Mouse (Mus musculus): Measurements from ENCODE around the gene Clcc1. TPM values are rescaled to one million over a fixed set of nuclear protein-coding genes. Genes with fewer than 3 reads are reported as not detected.
A peak's percentile ranks its signal among the peaks of the same experiment; 100 is the strongest.
"Not testable (repeated sequence)": the region's sequence is repeated elsewhere in the genome, so short reads cannot be mapped to it uniquely, and the experiment has no call there.

The Clcc1 gene
- polyA plus RNA-seq (2012; rRNA removed): 47.5 and 51.0 TPM in 2 replicates

DNA sequence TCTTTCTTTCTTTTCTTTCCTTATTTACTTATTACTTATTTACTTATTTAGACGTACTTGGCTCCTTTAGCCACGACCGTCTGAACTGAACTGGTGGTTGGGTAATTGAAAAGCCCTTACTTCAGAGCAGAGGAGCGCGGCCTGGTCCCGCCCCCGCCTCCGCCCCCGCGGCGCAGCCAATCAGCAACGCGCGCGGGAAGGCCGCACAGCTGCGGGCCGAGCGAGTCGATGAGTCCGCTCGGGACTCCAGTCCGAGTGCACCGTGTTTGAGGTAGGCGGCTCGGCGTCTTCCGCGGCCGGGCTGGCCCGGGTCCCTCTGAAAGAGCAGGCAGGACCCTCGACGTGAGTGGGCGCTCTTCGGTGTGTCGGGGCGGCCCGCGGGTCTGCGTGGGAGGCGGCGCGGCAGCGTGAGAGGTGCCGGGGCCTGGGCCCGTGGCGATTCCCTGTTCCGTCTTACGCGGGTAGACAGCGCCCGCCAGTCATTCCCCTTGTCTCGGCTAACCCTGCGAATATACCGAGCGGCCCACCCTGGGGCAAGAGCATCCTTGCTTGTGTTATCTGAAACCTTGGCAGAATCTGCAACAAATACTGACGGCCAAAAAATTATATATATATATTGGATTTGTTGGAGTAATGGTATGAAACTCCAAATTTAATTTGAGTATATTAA, at the start of gene Clcc1:
Gene Clcc1, plus strand, starts transcription at position 204 of the 670 bp plus-strand sequence.
- TF ChIP-seq POLR2A (IDR thresholded peaks at IDR 0.05; ENCODE audit: control insufficient read depth, extremely low read depth, insufficient read depth, low read length, poor library complexity) (peak; percentile 92), CTCF (IDR thresholded peaks at IDR 0.05; ENCODE audit: borderline replicate concordance, control insufficient read depth, extremely low read depth, insufficient read depth, low read length, poor library complexity) (no peak; the same call in none of the 2 replicates)

DNA sequence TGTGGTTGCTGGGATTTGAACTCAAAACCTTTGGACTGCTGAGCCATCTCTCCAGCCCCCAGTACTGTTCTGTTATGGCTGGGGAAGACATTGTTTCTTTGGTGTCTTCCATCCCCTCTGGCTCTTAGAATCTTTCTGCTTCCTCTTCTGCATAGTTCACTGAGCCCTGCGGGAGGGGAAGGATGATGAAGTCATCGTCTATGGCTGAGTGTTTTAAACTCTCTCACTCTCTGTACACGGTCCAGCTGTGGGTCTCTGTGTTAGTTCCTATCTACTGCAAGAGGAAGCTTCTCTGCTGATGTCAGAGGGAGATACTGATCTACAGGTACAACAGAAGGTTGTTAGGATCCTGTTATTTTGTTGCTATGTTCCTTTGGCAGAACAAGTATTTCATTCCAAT, 44.8 kb upstream of the Clcc1 start:
- H3K36me3 ChIP-seq (ENCODE audit: control insufficient read depth, insufficient read depth, low read length): peaks cover 4% of the 10 kb centered on the region; the same call in 1 of the 2 replicates
- TF ChIP-seq POLR2A (IDR thresholded peaks at IDR 0.05; ENCODE audit: control insufficient read depth, extremely low read depth, insufficient read depth, low read length, poor library complexity) (no peak), CTCF (IDR thresholded peaks at IDR 0.05; ENCODE audit: borderline replicate concordance, control insufficient read depth, extremely low read depth, insufficient read depth, low read length, poor library complexity) (no peak)
- H3K4me3 ChIP-seq (ENCODE audit: control insufficient read depth, insufficient read depth, low read length): no peak overlapping the region
- H3K27ac ChIP-seq (ENCODE audit: control insufficient read depth, insufficient read depth, low read length): no peak overlapping the region
- DNase-seq: no peak
- WGBS: 8% methylated on average over 3 of the region's 3 CpGs
- no peaks in the 10 kb centered on the region for H3K4me1 ChIP-seq (replicated peaks; ENCODE audit: control insufficient read depth, insufficient read depth, low read length)
- no peaks in the 10 kb centered on the region for H3K27me3 ChIP-seq (ENCODE audit: control insufficient read depth, insufficient read depth, low read length)

More for the DNA sequence above, at the start of gene Clcc1:
- H3K36me3 ChIP-seq (ENCODE audit: control insufficient read depth, insufficient read depth, low read length): no peaks in the 10 kb centered on the region
- peak within 1 kb of the TSS; percentile 77 for H3K4me3 ChIP-seq (ENCODE audit: control insufficient read depth, insufficient read depth, low read length)
- peak; percentile 97 for DNase-seq
- under 1% methylated on average over 57 of the region's 57 CpGs for WGBS
- H3K4me1 ChIP-seq (replicated peaks; ENCODE audit: control insufficient read depth, insufficient read depth, low read length): peaks cover 6% of the 10 kb centered on the region
- H3K27ac ChIP-seq (ENCODE audit: control insufficient read depth, insufficient read depth, low read length): no peak within 1 kb of the TSS
- no peaks in the 10 kb centered on the region for H3K27me3 ChIP-seq (ENCODE audit: control insufficient read depth, insufficient read depth, low read length)

DNA sequence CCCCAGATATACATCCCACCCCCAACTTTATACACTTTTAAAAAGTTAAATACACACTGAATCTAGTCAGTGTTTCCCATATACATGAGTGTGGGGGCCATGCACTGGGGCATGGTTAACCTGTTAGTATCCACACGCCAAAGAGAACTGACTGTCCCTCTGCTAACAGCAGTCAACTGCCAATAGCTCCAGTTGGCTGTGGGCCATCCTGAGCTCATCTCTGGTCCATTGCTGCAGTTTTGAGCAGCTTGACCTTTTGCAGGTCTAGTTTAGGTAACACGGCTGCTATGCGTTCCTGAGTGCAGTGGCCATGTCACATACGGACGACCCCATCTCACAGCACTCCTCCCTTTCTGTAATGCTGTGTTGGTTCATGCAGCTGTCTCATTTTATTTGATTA, 19.0 kb upstream of the Clcc1 start:
- 97% methylated on average over 5 of the region's 5 CpGs for WGBS
- Histone ChIP-seq H3K4me1 (replicated peaks; ENCODE audit: control insufficient read depth, insufficient read depth, low read length) (no peaks in the 10 kb centered on the region), H3K4me3 (ENCODE audit: control insufficient read depth, insufficient read depth, low read length) (no peak overlapping the region), H3K36me3 (ENCODE audit: control insufficient read depth, insufficient read depth, low read length) (no peaks in the 10 kb centered on the region), H3K27ac (ENCODE audit: control insufficient read depth, insufficient read depth, low read length) (no peak overlapping the region), H3K27me3 (ENCODE audit: control insufficient read depth, insufficient read depth, low read length) (no peaks in the 10 kb centered on the region)
- no peak for TF ChIP-seq CTCF (IDR thresholded peaks at IDR 0.05; ENCODE audit: borderline replicate concordance, control insufficient read depth, extremely low read depth, insufficient read depth, low read length, poor library complexity)
- no peak for TF ChIP-seq POLR2A (IDR thresholded peaks at IDR 0.05; ENCODE audit: control insufficient read depth, extremely low read depth, insufficient read depth, low read length, poor library complexity)
- no peak for DNase-seq

DNA sequence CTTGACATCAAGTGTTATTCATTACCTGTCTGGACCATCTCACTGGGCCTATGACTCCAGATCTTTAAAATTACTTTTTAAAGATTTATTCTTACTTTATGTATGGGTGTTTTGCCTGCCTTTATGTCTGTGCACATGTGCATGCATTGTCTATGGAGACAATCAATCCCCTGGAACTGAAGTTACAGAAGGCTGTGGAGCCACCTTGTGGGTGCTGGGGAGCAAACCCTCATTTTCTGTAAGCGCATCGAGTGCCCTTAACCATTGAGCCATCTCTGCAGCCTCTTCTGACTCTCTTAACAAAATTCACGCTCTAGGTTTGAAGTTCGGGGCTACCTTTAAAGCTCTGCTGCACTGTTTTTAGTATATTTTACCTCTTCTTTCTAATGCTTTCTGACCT, 14.3 kb upstream of the Clcc1 start:
- 84% methylated on average over 4 of the region's 4 CpGs for WGBS
- TF ChIP-seq CTCF (IDR thresholded peaks at IDR 0.05; ENCODE audit: borderline replicate concordance, control insufficient read depth, extremely low read depth, insufficient read depth, low read length, poor library complexity): no peak

DNA sequence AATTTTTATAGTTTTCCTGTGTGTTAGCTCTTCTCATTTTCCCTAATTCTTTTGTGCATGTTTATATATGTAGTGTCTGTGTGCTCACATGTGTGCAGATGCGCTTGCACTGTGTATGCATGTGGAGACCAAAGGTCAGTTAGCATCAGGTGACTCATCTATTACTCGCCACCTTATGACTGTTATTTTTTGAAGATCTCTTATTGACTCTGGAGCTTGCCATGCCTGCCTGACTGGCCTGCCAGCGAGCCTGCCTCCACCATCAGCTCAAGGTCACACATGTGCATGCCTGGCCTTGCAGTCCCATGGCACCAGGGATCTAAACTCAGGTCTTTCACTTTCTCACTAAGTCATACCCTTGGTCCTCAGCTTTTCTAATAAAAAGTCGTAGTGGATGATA, 12.7 kb upstream of the Clcc1 start:
- no peak for TF ChIP-seq CTCF (IDR thresholded peaks at IDR 0.05; ENCODE audit: borderline replicate concordance, control insufficient read depth, extremely low read depth, insufficient read depth, low read length, poor library complexity)
- TF ChIP-seq POLR2A (IDR thresholded peaks at IDR 0.05; ENCODE audit: control insufficient read depth, extremely low read depth, insufficient read depth, low read length, poor library complexity): no peak
- Histone ChIP-seq H3K27ac (ENCODE audit: control insufficient read depth, insufficient read depth, low read length) (no peak overlapping the region), H3K27me3 (ENCODE audit: control insufficient read depth, insufficient read depth, low read length) (no peaks in the 10 kb centered on the region), H3K4me1 (replicated peaks; ENCODE audit: control insufficient read depth, insufficient read depth, low read length) (no peaks in the 10 kb centered on the region), H3K4me3 (ENCODE audit: control insufficient read depth, insufficient read depth, low read length) (no peak overlapping the region), H3K36me3 (ENCODE audit: control insufficient read depth, insufficient read depth, low read length) (no peaks in the 10 kb centered on the region)
- DNase-seq: no peak
- 97% methylated on average over 4 of the region's 4 CpGs for WGBS

More for the DNA sequence above, 14.3 kb upstream of the Clcc1 start:
- no peak for DNase-seq
- H3K4me1 ChIP-seq (replicated peaks; ENCODE audit: control insufficient read depth, insufficient read depth, low read length): no peaks in the 10 kb centered on the region
- no peak overlapping the region for H3K27ac ChIP-seq (ENCODE audit: control insufficient read depth, insufficient read depth, low read length)
- no peaks in the 10 kb centered on the region for H3K36me3 ChIP-seq (ENCODE audit: control insufficient read depth, insufficient read depth, low read length)
- no peaks in the 10 kb centered on the region for H3K27me3 ChIP-seq (ENCODE audit: control insufficient read depth, insufficient read depth, low read length)
- H3K4me3 ChIP-seq (ENCODE audit: control insufficient read depth, insufficient read depth, low read length): no peak overlapping the region

- Histone ChIP-seq H3K27ac (ENCODE audit: control insufficient read depth, insufficient read depth, low read length) (no peak overlapping the region), H3K36me3 (ENCODE audit: control insufficient read depth, insufficient read depth, low read length) (no peaks in the 10 kb centered on the region), H3K27me3 (ENCODE audit: control insufficient read depth, insufficient read depth, low read length) (no peaks in the 10 kb centered on the region), H3K4me1 (replicated peaks; ENCODE audit: control insufficient read depth, insufficient read depth, low read length) (no peaks in the 10 kb centered on the region), H3K4me3 (ENCODE audit: control insufficient read depth, insufficient read depth, low read length) (no peak overlapping the region)
- 83% methylated on average over 3 of the region's 3 CpGs for WGBS
- no peak for DNase-seq
- TF ChIP-seq POLR2A (IDR thresholded peaks at IDR 0.05; ENCODE audit: control insufficient read depth, extremely low read depth, insufficient read depth, low read length, poor library complexity): no peak
Observed at GRCm38 (mm10) chr3:108644856-108645255, 8.9 kb upstream of the Clcc1 start.

GRCm38 (mm10) chr3:108646036-108646435, 7.7 kb upstream of the Clcc1 start:
- Histone ChIP-seq H3K36me3 (ENCODE audit: control insufficient read depth, insufficient read depth, low read length) (no peaks in the 10 kb centered on the region), H3K4me1 (replicated peaks; ENCODE audit: control insufficient read depth, insufficient read depth, low read length) (no peaks in the 10 kb centered on the region), H3K27me3 (ENCODE audit: control insufficient read depth, insufficient read depth, low read length) (no peaks in the 10 kb centered on the region), H3K27ac (ENCODE audit: control insufficient read depth, insufficient read depth, low read length) (no peak overlapping the region), H3K4me3 (ENCODE audit: control insufficient read depth, insufficient read depth, low read length) (no peak overlapping the region)
- 98% methylated on average over 7 of the region's 7 CpGs for WGBS
- DNase-seq: no peak
- no peak for TF ChIP-seq CTCF (IDR thresholded peaks at IDR 0.05; ENCODE audit: borderline replicate concordance, control insufficient read depth, extremely low read depth, insufficient read depth, low read length, poor library complexity)
- no peak for TF ChIP-seq POLR2A (IDR thresholded peaks at IDR 0.05; ENCODE audit: control insufficient read depth, extremely low read depth, insufficient read depth, low read length, poor library complexity)

- H3K36me3 ChIP-seq (ENCODE audit: control insufficient read depth, insufficient read depth, low read length); H3K4me1 ChIP-seq (replicated peaks; ENCODE audit: control insufficient read depth, insufficient read depth, low read length); H3K4me3 ChIP-seq (ENCODE audit: control insufficient read depth, insufficient read depth, low read length); H3K27ac ChIP-seq (ENCODE audit: control insufficient read depth, insufficient read depth, low read length); DNase-seq; H3K27me3 ChIP-seq (ENCODE audit: control insufficient read depth, insufficient read depth, low read length): not testable (repeated sequence)
- WGBS: 88% methylated on average over 5 of the region's 5 CpGs
Observed at GRCm38 (mm10) chr3:108647681-108648080, 6.0 kb upstream of the Clcc1 start.
